Mouse (Mus musculus): ENCODE data around the gene Izumo1. TPM values are rescaled to one million over a fixed set of nuclear protein-coding genes. Genes with fewer than 3 reads are reported as not detected.

The Izumo1 gene
- polyA plus RNA-seq, 1 experiment from 2014 or later = 0.17 TPM

DNA sequence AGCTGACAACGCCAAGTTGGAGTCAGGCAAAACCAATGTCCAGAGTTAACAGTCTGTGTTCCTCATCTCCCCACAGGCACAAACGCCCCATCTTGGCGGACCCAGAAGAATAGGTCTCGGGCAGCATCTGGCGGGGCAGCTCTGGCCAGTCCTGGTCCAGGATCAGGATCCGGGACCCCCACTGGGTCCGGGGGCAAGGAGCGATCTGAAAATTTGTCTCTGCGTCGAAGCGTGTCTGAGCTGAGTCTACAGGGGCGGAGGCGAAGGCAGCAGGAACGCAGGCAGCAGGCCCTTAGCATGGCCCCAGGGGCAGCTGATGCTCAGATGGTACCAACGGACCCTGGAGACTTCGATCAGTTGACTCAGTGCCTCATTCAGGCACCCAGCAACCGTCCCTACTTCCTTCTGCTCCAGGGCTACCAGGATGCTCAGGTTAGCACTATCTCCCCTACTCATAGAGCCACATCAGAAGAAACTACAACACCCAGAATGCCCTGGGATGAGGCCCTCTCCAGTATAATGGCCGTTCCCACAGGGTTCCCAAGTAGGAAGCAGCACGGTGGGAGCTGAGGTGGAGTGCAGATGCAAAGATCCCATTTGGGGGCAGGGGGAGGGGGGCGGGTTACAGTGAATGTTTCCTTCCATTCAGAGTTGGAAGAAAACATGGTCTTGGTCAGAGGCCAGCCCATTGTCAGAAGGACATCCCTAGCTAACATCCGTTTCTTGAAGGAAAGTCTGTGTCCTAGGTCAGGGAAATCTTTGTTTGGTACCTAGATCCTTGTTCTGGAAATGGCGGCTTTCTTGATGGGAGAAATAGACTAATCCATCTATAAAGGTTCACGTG lies 8.7 kb downstream of the Izumo1 start:
- WGBS = 75% methylated on average over 23 of the region's 23 CpGs
- Histone ChIP-seq H3K9me3 (replicated peaks; ENCODE audit: low read length) (no peaks in the 10 kb centered on the region), H3K4me1 (replicated peaks; ENCODE audit: insufficient read depth, low read length) (peaks cover 6% of the 10 kb centered on the region; the same call in 1 of the 2 replicates), H3K4me3 (replicated peaks; ENCODE audit: low read depth, low read length) (no peak overlapping the region), H3K27me3 (ENCODE audit: insufficient read depth, low read length) (peaks cover 4% of the 10 kb centered on the region; the same call in 1 of the 2 replicates), H3K4me2 (ENCODE audit: low read length) (no peak overlapping the region; the same call in 1 of the 2 replicates), H3K9ac (ENCODE audit: low read depth, low read length) (no peak overlapping the region), H3K27ac (no peak overlapping the region), H3K36me3 (ENCODE audit: insufficient read depth, low read length) (no peaks in the 10 kb centered on the region)
- ATAC-seq (replicated peaks; ENCODE audit: low FRiP score, low read depth) = no peak
- no peak for DNase-seq (ENCODE audit: low spot score)
- no peak for TF ChIP-seq CTCF (IDR thresholded peaks at IDR 0.05; ENCODE audit: low read depth)

DNA sequence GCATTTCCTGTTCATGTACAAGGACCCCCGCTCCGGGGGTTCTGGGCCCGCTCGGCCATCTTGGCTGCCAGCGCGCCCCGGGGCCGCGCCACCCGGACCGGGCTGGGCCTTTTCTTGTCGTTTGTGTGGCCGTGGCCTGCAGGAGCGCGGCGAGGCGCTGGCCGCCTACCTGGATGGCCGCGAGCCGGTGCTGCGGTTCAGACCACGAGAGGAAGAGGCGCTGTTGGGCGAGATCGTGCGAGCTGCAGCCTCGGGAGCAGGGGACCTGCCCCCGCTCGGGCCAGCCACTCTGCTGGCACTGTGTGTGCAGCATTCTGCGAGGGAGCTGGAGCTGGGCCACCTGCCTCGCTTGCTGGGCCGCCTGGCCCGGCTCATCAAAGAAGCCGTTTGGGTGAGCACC lies 10.9 kb downstream of the Izumo1 start:
- Histone ChIP-seq H3K9me3 (replicated peaks; ENCODE audit: low read length) (no peaks in the 10 kb centered on the region), H3K4me3 (replicated peaks; ENCODE audit: low read depth, low read length) (no peak overlapping the region), H3K36me3 (ENCODE audit: insufficient read depth, low read length) (0 out of 2 replicates have a peak, but pooled peaks cover 4% of the 10 kb centered on the region), H3K4me1 (replicated peaks; ENCODE audit: insufficient read depth, low read length) (peaks cover 6% of the 10 kb centered on the region; the same call in 1 of the 2 replicates), H3K9ac (ENCODE audit: low read depth, low read length) (peak overlapping the region; percentile 2; the same call in 1 of the 2 replicates), H3K27ac (no peak overlapping the region), H3K4me2 (ENCODE audit: low read length) (peak overlapping the region; percentile 45), H3K27me3 (ENCODE audit: insufficient read depth, low read length) (peaks cover 4% of the 10 kb centered on the region; the same call in 1 of the 2 replicates)
- 21% methylated on average over 35 of the region's 35 CpGs for WGBS
- peak; percentile 52; the same call in 1 of the 2 replicates for TF ChIP-seq CTCF (IDR thresholded peaks at IDR 0.05; ENCODE audit: low read depth)
- DNase-seq (ENCODE audit: low spot score) (peak; percentile 67), ATAC-seq (replicated peaks; ENCODE audit: low FRiP score, low read depth) (0 out of 2 replicates have a peak, but pooled peaks have one; percentile 23)

DNA sequence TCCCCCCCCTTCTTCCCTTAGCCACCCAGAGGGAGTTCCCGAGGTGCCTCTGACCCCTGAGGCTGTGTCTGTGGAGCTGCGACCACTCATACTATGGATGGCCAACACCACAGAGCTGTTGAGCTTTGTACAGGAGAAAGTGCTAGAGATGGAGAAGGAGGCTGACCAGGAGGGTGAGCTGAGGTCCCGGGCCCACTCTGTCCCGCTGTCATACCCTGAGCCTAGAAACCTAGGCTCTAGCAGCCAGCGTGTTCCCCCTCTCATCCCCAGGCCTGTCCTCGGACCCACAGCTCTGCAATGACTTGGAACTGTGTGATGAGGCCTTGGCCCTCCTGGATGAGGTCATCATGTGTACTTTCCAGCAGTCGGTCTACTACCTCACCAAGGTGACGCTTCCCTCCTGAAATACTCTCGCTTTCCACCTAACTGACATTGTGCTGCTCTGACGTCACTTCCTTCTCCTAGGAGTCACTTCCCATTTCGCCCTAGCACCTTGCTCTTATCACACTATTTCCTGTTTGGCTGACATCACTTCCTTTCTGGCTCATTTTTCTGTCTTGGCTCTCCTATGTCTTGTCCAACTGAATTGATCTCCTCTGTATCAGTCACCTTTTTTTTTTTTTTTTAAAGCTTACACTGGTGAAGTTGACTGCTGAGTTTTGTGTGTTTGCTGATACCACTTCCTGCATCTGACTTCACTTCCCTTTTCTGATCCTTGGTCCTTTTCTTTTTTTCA lies 13.5 kb downstream of the Izumo1 start:
- H3K4me2 ChIP-seq (ENCODE audit: low read length) = no peak overlapping the region
- no peak overlapping the region for H3K4me3 ChIP-seq (replicated peaks; ENCODE audit: low read depth, low read length)
- no peak overlapping the region for H3K9ac ChIP-seq (ENCODE audit: low read depth, low read length)
- peaks cover 8% of the 10 kb centered on the region; the same call in 1 of the 2 replicates for H3K4me1 ChIP-seq (replicated peaks; ENCODE audit: insufficient read depth, low read length)
- H3K27me3 ChIP-seq (ENCODE audit: insufficient read depth, low read length) = no peaks in the 10 kb centered on the region
- TF ChIP-seq CTCF (IDR thresholded peaks at IDR 0.05; ENCODE audit: low read depth) = no peak
- peak overlapping the region; percentile 64 for H3K27ac ChIP-seq
- DNase-seq (ENCODE audit: low spot score) (peak; percentile 75), ATAC-seq (replicated peaks; ENCODE audit: low FRiP score, low read depth) (no peak)
- H3K36me3 ChIP-seq (ENCODE audit: insufficient read depth, low read length) = 0 out of 2 replicates have a peak, but pooled peaks cover 4% of the 10 kb centered on the region
- WGBS = 78% methylated on average over 11 of the region's 11 CpGs
- H3K9me3 ChIP-seq (replicated peaks; ENCODE audit: low read length) = no peaks in the 10 kb centered on the region

DNA sequence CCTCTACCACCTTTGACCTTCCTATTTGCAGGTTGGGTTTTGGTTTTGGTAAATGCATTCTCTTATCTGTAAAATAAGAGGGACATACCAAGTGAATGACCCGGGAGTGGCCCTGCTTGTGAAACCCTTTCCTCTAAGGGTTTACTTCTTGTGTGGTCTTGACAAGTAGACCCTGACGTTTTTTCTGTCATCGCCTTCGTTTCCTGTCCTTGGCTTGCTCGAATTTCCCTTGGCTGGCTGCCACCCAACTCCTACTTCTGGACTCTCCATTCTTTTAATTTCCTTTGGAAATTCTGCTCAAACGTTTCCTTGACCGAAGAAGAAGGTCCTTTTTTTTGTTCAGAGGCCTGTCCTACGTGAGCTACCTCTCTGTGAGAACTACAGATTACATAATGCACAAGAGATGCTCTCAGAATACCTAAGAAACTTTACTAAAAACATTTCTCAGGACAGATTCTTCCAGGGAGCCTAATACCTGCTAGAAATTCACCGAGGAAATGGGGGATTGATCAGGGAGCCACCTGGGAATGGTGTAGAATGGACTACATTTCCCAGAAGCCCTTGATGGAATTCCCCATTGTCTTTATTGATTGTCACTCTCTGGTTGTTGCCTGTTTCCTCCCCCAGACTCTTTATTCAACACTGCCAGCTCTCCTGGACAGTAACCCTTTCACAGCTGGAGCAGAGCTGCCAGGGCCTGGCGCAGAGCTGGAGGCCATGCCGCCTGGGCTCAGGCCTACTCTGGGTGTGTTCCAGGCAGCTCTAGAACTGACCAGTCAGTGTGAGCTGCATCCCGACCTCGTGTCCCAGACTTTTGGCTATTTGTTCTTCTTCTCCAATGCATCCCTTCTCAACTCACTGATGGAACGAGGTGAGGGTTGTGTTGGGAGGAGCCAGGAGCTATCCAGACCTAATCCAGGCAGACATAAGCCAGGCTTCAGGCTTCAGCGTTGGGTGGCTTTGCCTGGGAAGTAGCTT lies 14.4 kb downstream of the Izumo1 start:
- TF ChIP-seq CTCF (IDR thresholded peaks at IDR 0.05; ENCODE audit: low read depth) = no peak
- Histone ChIP-seq H3K4me2 (ENCODE audit: low read length) (no peak overlapping the region), H3K9ac (ENCODE audit: low read depth, low read length) (no peak overlapping the region), H3K27me3 (ENCODE audit: insufficient read depth, low read length) (no peaks in the 10 kb centered on the region), H3K36me3 (ENCODE audit: insufficient read depth, low read length) (0 out of 2 replicates have a peak, but pooled peaks cover 4% of the 10 kb centered on the region), H3K4me1 (replicated peaks; ENCODE audit: insufficient read depth, low read length) (peaks cover 16% of the 10 kb centered on the region; the same call in 1 of the 2 replicates), H3K27ac (peak overlapping the region; percentile 64), H3K4me3 (replicated peaks; ENCODE audit: low read depth, low read length) (no peak overlapping the region), H3K9me3 (replicated peaks; ENCODE audit: low read length) (no peaks in the 10 kb centered on the region)
- peak; percentile 89 for DNase-seq (ENCODE audit: low spot score)
- WGBS = 55% methylated on average over 15 of the region's 15 CpGs
- no peak for ATAC-seq (replicated peaks; ENCODE audit: low FRiP score, low read depth)

- Histone ChIP-seq H3K4me2 (ENCODE audit: low read length) (no peak overlapping the region; the same call in 1 of the 2 replicates), H3K36me3 (ENCODE audit: insufficient read depth, low read length) (0 out of 2 replicates have a peak, but pooled peaks cover 4% of the 10 kb centered on the region), H3K27me3 (ENCODE audit: insufficient read depth, low read length) (no peaks in the 10 kb centered on the region), H3K9ac (ENCODE audit: low read depth, low read length) (no peak overlapping the region), H3K9me3 (replicated peaks; ENCODE audit: low read length) (no peaks in the 10 kb centered on the region), H3K4me3 (replicated peaks; ENCODE audit: low read depth, low read length) (no peak overlapping the region), H3K4me1 (replicated peaks; ENCODE audit: insufficient read depth, low read length) (peaks cover 32% of the 10 kb centered on the region), H3K27ac (no peak overlapping the region)
- ATAC-seq (replicated peaks; ENCODE audit: low FRiP score, low read depth) = no peak
- DNase-seq (ENCODE audit: low spot score) = no peak
- WGBS = 95% methylated on average over 6 of the region's 6 CpGs
- TF ChIP-seq CTCF (IDR thresholded peaks at IDR 0.05; ENCODE audit: low read depth) = no peak
These were observed 16.1 kb downstream of the Izumo1 start for GRCm38 (mm10) chr7:45637710-45638109.
